Mouse (Mus musculus): ENCODE data around the gene Tpt1.

DNA sequence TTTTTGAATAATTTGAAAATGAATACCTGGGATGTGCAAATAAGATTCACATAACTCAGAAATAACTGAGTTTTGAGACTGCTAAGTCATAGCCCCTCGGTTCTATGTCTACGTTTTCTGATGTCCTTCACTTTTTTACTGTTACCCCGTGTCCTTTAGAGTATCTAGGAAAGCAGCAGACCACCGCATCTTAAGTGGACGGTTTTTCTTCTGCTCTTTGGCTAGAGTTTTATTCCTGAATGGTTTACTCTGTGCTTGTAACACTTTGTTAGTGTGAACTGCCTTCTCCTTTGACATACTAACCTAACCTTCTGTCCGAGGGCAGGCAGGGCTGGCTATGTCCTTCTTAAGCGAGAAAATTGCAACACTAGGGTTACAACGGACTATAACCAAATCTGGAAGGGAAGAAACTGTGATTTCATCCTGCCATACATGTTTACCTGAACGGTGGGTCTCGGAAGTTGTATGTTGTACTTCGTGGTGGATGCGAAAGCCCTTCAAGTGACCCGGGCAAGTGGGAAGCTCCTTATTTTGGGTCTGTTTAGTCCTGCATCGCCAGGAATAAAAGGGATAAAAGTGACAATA, 690 bp upstream of the Tpt1 start:
- TF ChIP-seq CTCF (IDR thresholded peaks at IDR 0.05; ENCODE audit: control insufficient read depth, insufficient read depth, insufficient read length), result no peak
- TF ChIP-seq MAX (IDR thresholded peaks at IDR 0.05), result no peak
- TF ChIP-seq USF1 (IDR thresholded peaks at IDR 0.05; ENCODE audit: low read depth), result no peak

All from C2C12 (cell line).